Mouse (Mus musculus) WW6 (cell line): Measurements from ENCODE around the gene Aurka.

ENCODE experiments used
- DNase-seq: peaks from one replicate; pipeline ENCODE4 v3.0.0-alpha.2; 2013; ENCODE audit warnings: low read depth, low spot score

The Aurka gene

GRCm38 (mm10) chr2:172338206-172338942 is 32.0 kb downstream of the Aurka start:
- DNase-seq: no peak

DNA sequence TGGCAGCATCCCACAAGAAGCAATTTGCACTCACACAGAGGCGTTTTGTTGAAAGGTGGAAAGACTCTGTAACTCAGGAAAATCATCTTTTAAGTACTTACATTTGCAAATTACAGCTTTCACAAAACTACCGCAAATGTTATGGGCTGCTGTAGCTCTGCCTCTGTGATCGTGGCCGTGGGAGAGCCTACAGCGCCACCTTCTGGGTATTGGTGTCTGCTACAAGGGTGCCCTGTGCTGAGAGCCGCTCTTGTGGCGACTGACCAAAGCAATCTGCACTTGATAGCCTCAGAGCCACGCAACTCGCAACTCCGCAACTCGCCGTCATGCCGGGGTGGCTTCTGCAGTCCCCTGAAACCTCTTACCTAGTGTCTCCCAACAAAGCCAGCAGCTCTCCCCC is 41.2 kb downstream of the Aurka start:
- DNase-seq: no peak

GRCm38 (mm10) chr2:172328248-172328647 is 42.1 kb downstream of the Aurka start:
- no peak for DNase-seq

- no peak for DNase-seq
Observed at GRCm38 (mm10) chr2:172320878-172321277, 49.5 kb downstream of the Aurka start.

GRCm38 (mm10) chr2:172311731-172312130 is 58.6 kb downstream of the Aurka start:
- no peak for DNase-seq

GRCm38 (mm10) chr2:172306544-172306943 is 63.8 kb downstream of the Aurka start:
- no peak for DNase-seq
